Mouse (Mus musculus) lung, postnatal 10 days (tissue): Measurements from ENCODE around the gene Aco2.

Source experiments
- DNase-seq: peaks from one replicate; pipeline ENCODE4 v3.0.0; 2021

Gene Aco2

DNA sequence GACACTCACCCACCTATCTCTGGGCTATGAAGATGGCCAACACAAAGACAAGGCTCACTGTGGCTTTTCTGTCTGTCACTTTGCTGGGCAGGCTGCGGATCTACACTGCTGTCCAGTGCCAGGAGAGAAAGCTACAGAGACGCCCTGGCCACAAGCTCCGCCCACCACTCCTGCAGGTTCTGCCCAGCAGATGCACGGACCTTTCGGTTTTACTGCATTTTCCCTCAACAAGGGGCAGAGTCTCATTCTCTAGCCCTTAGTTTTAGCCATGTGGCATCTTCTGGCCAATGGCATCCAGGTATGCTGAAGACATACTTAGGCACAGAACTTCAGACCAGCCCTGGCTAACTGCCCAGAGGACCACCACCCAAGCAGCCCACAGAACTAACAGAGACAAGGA, 49.1 kb downstream of the Aco2 start:
- no peak for DNase-seq

DNA sequence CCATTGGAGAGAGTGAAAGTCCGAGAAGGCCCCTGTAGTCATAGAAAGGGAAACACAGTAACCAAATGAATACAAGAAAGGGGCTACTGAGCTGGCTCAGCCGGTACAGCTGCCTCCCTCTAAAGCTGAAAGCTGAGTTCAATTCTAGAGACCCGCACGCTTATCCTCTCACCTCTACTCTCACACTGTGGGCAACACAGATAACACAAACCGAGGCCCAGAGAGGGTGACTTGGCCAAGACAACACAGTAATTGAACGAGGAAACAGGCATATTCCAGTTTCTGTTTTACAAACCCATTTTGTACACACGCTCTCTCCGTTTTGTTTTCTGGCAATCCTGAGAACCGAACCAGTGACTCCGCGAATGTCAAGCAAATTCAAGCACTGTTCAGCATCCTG, 52.8 kb downstream of the Aco2 start:
- DNase-seq = no peak

DNA sequence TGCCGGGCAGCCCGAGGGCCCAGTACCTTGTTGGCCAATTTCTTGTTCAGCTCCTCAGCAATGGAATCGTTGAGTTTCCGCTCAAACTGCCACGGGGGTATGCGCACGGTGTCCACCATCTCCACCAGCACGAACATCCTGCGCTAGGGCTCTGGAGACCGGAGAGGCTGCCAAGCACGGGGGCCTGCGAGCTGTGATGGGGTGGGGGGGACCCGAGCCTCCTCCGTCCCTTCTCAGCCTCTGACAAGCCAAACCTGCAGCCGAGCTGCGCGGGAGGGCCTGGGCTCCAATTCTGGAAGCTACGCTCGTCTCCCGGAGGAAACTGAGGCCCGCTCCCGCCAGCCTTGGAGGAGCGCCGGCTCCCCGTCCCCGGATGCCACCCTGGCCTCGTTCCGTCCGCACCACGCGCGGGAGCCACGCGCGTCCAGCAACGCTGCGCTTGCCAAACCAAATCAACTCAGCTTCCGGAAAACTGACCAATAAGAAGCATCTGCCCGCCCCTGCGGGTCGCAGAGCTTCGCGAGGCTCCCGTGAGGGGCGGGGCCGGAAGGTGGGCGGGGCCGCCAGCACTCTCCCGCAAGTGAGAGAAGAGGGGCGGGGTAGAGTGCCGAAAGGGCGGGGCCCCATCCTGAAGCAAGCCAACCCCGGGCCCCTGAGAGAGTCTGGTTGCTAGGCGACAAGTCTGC, 53.8 kb downstream of the Aco2 start, which contains the start of gene Polr3h:
TSS of gene Polr3h (minus strand) at position 481 of the 686 bp plus-strand sequence.
- peak; percentile 99 for DNase-seq

DNA sequence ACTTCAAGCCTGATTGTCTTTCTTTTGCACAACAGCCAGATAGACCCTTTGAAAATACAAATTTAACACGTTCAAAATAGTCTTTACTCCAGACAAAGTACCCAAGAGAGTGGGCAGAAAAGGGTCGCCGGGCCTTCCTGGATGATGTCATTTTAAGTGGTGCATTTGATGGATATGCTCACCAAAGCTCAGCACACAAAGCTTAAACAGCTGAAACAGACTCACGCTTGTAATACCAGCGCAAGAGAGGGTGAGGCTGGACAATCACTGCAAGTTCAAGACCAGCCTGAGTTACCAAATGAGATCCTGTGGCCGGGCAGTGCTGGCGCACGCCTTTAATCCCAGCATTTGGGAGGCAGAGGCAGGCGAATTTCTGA, 54.3 kb downstream of the Aco2 start:
- no peak for DNase-seq

DNA sequence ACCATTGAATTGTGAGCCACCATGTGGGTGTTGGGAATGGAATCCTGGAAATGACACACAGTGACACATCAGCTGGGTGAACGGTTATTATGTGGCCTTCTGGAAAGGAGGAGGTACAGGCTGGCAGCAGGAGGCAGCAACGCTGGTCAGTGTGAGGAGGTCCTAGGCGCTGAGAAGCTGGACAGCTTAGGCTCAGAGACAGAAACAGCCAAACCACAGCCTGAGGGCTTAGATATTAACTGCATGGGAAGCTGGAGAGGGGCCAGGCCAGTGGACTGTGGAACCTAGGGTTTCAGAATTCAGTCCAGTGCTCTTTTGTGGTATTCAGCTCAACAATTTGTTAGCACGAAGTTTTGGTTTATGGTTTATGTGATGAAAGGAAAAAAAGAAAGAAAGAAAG, 55.6 kb downstream of the Aco2 start:
- DNase-seq = no peak

- peak; percentile 81 for DNase-seq
Measured at GRCm38 (mm10) chr15:81928277-81928676, 56.2 kb downstream of the Aco2 start.

DNA sequence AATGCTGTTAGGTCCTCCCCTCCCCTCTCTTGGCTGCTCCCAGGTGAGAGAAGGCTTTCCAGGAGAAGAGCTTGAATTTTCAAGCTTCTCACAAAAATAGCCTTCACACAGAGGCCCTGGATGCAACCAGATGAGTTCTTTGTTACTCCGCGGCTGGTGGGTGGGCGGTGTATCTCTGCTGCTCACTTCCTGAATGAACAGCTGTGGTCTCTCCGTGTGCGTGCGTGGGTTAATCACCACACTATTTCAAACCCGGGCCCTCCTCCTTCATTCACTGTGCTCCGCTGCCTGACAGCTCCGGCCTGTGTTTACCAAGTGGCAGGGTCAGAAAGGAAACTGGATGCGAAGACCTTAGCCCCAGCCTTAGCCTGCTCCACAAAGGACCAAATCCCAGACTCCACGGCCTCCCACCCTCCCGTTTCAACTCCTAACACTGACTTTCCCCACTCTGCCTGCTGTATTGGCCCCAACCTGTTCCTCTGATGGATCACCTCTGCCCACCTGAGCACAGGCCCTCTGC, 60.9 kb downstream of the Aco2 start:
- DNase-seq = peak; percentile 42

DNA sequence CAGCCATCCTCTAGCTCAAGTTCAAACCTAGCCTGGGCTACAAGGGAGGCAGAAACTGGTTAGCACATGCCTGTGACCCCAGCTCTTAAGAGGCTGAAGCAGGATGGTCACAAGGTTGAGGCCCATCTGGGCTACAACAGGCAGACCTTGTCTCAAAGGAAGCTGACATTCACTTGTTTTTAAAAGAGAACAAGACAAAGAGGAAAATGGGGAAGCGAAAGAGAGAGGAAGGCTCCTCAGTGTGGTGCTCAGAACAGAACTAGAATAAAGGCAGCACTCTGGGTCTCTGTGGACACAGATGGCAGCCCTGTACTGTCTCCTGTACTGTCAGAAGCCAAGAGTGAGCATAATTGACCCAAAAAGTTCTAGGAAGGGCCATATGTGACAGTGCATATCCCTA, 61.9 kb downstream of the Aco2 start:
- DNase-seq = no peak

DNA sequence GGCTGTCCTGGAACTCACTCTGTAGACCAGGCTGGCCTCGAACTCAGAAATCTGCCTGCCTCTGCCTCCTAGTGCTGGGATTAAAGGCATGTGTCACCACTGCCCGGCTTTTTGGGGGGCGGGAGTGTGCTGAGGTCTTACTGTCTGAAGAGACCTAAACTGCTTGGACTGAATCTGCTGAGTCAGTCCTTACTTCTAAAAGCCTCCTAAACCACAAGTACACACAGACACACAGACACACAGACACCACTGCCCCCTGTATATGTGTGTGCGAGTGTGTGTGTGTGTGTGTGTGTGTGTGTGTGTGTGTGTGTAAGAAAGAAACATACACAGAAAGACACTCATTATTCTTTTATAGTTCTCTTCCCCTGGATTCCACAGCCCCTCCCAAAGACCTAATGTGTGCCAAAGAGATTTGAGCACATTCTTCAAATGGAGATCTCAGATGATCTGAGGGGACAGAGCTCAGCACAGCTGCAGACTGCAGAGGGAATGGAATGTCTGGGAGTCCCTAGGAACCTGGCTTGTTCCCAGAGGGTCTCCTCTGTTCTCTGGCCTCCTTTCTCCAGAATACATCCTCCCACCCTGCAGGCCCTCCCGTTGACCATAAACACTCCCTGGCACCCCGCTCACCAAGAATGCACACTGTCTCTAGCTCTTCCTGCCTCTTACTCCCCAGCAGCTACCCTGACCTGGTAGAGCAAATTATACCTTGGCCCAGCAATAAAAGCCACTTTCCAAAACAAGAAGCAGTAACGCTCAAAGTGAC, 63.9 kb downstream of the Aco2 start:
- DNase-seq = peak; percentile 47

DNA sequence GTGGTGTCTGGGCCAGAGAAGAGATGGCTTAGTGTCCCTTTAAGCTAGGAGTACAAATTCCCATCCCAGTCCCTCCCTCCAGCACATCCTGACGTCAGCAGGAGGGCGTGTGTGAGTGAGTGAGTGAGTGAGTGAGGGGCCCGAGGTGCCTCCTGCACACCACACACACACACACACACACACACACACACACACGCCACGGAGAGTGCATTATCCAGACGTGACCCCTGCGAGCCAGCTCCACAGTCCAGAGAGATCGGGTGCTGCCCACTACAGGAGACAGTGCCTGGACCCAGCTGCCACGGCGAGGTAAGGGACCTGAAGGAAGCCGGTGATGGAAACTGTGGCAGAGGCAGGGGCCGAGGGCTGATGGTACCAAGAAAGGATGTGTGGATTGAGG, 64.6 kb downstream of the Aco2 start, which contains the start of gene Csdc2:
TSS of gene Csdc2 (plus strand) at position 81 of the 400 bp plus-strand sequence.
- DNase-seq = peak; percentile 75

DNA sequence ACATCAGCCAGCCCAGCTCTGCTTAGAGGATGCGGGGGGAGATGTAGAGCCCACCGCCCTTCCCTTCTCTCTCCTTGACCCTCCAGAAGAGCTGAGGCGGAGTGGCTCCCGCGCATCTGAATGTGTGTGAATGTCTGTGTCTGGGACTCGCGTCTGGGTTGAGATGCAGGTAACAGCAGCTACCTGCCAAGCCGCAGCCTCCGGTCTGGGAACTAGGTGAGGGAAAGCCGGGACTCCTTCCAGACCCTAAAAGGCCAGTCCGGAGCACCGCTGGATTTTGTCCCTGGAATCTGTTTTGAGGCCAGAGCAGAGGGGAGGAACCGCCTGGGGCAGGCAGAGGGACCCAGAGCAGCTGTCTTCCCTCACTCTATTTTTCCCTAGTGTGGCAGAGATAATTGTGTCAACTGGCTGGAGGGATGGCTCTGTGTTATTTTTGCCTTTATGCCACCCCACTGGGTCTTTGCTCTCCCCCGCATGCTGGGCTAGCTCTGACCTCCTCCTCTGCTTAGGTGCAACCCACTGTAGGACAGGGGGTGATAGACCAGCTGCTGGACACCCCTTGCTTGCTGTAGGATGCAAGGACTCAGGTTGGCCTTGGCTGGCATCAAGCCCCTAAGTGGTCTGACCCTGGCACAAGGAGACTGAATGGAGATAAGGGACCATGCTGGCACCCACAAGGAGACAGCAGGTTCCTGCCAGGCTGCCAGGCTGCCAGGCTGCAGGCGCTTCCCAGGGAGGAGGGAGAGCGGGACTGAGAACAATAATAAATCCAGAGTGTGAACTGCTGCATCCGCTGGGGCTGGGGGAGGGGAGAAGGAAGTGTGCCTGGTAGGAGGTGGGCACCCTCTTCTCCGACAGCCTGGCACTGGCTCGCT, 65.2 kb downstream of the Aco2 start:
- peak; percentile 66 for DNase-seq

- DNase-seq = peak; percentile 60
Measured at GRCm38 (mm10) chr15:81938246-81938645, 66.1 kb downstream of the Aco2 start.

GRCm38 (mm10) chr15:81939157-81939715, 67.1 kb downstream of the Aco2 start:
- no peak for DNase-seq

- DNase-seq = no peak
Measured at GRCm38 (mm10) chr15:81939774-81940173, 67.7 kb downstream of the Aco2 start.

DNA sequence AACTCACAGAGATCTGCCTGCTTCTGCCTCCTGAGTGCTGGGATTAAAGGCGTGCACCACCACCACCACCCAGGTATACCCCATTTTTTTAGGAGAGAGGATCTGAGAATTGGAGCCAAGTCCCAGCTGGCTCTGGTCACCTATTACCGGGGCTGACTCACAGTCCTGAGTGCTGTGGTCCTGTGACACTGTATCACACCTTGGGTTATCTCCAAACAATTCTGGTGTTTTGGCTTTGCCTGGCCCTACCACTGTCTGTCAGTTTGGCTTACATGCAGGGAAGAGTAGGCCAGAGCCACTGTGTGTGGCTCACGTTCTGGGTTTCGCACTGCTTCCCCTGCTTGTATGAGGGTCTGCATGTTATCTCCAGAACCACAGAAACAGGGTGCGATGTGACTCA, 68.1 kb downstream of the Aco2 start:
- DNase-seq = no peak

DNA sequence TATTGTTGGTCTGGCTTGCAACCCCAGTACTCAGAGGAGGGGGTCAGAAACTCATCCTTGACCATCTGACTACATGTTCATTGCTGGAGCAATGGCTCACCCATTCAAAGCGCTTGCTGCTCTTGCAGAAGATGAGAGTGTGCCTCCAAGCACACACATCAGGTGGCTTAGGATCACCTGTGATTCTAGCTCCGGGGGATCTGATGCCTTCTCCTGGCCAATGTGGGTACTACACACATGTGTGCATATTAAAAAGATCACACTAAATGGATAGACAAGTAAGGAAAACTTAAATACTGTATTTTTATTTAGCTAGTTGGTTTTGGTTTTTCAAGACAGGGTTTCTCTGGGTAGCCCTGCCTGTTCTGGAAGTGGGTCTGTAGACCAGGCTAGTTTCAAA, 68.9 kb downstream of the Aco2 start:
- DNase-seq = no peak

- DNase-seq = no peak
Measured at GRCm38 (mm10) chr15:81943176-81943749, 71.2 kb downstream of the Aco2 start.

GRCm38 (mm10) chr15:81949076-81949475, 77.0 kb downstream of the Aco2 start:
- DNase-seq = no peak

- no peak for DNase-seq
Measured at GRCm38 (mm10) chr15:81949476-81950131, 77.5 kb downstream of the Aco2 start.

- no peak for DNase-seq
Measured at GRCm38 (mm10) chr15:81950716-81951115, 78.6 kb downstream of the Aco2 start.

DNA sequence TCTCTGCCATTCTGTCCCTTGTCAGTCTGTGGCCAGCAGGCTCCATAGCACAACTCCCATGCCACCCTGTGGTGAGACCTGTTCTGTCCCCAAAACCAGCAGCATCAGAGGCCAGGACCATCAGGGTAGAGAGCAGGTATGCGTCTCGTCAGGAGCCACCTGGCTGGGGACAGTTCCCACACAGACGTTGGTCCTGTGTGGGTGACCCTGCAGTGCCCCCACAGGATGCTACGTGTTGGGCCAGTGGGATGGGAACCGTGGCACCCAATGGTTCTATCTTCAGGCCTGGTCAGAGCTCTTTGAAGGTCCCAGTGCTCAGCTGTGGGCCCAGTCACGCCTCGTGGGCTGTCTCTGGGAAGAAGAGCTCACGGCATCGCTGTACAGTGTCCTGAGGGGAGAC, 79.0 kb downstream of the Aco2 start:
- no peak for DNase-seq

- no peak for DNase-seq
Measured at GRCm38 (mm10) chr15:81952310-81952709, 80.2 kb downstream of the Aco2 start.
